Comparison of ENCODE assay signal across 5 mouse cellular contexts in genomic region chr16:18511741-18512140, GRCm38 (mm10).
"Had no signal": no experiment of that assay in that cellular context is flagged by ENCODE, and none has a peak within 500 bp of the region (broad histone marks: within the 10 kb centered on the region; RNA-seq: fewer than 3 reads in every experiment).

No protein-coding gene starts in this region.

- DNase-seq: kidney, adult 2 months; kidney, postnatal 36 days; lung, adult 18-20 months; right cerebral cortex, postnatal 14 days; thymus, postnatal 36 days had no signal
